Mouse (Mus musculus): ENCODE measurements around the gene Kif2a. TPM values are rescaled to one million over a fixed set of nuclear protein-coding genes. Genes with fewer than 3 reads are reported as not detected.

Kif2a gene
- polyA plus RNA-seq, 1 experiment from 2014 or later = 16.5 TPM

DNA sequence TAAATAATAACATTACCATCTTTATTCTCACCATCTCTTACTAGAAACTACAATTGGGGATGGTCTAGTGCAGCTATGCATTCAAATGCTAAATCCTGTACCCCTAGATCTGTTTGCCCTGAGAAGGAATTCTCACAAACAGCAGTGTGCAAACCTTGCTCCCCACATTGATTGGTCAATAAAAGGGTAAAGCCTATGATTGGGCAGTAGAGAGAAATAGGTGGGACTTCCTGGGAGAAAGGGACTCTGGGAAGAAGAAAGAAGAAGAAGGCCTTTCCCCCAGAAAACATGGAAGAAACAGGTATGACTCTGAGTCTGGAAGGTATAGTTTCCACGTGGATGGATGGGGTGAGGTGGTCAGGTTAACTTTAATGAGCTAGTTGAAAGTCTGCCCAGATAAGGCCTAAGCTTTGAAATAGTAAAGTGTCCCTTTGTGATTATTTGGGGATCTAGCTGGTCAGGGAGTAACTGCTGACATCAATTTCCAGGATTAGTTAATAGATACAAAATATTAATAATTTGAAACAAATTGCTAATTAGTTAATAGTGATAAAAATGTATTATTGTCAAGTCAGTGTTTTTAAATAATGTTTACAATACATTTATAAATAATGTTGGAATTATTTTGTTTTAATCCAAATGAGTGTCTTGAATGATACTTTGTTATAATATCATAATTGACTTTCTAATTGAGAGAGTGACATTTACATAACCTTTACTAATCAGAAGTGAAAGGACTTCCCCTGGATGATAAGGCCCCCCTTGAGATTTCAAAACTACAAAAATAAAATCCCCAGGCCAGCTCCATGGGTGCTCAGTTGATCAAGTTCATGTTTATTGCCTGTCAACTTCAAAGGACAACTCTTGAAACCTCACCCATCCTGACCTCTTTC lies 12.3 kb upstream of the Kif2a start:
- no peaks in the 10 kb centered on the region for H3K27me3 ChIP-seq (replicated peaks; ENCODE audit: control insufficient read depth, insufficient read depth, low read length)
- H3K4me3 ChIP-seq (ENCODE audit: low read depth, low read length) = no peak overlapping the region
- no peak for ATAC-seq (replicated peaks; ENCODE audit: low FRiP score, low TSS enrichment, low read depth)
- WGBS = 55% methylated on average over 1 of the region's 1 CpGs
- no peak overlapping the region for H3K4me2 ChIP-seq (ENCODE audit: low read length)
- H3K4me1 ChIP-seq (replicated peaks; ENCODE audit: control insufficient read depth, insufficient read depth, low read length) = peaks cover 7% of the 10 kb centered on the region; the same call in 1 of the 2 replicates
- H3K9ac ChIP-seq (ENCODE audit: low read length) = no peak overlapping the region
- DNase-seq (ENCODE audit: low spot score) = no peak
- no peak overlapping the region for H3K27ac ChIP-seq (ENCODE audit: low read depth)
- no peaks in the 10 kb centered on the region for H3K36me3 ChIP-seq (ENCODE audit: control insufficient read depth, insufficient read depth, low read length)
- H3K9me3 ChIP-seq (ENCODE audit: control insufficient read depth, low read length) = no peaks in the 10 kb centered on the region

DNA sequence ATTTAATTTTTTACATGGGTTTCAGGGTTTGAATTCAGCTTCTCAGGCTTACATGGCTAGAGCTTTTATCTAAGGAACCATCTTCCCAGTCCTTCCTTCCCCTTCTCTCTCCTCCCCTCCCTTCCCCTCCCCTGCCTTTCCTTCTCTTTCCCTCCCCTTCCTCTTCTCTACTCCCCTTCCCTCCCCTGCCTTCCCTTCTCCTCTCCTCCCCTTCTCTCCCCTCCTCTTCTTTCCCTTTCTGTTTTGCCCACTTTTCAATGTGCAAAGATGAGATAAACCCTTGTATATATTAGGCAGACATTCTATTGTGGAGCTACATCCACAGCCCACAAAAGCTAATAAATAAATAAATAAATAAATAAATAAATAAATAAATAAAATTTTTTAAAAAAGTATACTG lies 9.3 kb upstream of the Kif2a start:
- DNase-seq (ENCODE audit: low spot score) = no peak
- Histone ChIP-seq H3K27me3 (replicated peaks; ENCODE audit: control insufficient read depth, insufficient read depth, low read length) (no peaks in the 10 kb centered on the region), H3K9me3 (ENCODE audit: control insufficient read depth, low read length) (no peaks in the 10 kb centered on the region), H3K36me3 (ENCODE audit: control insufficient read depth, insufficient read depth, low read length) (no peaks in the 10 kb centered on the region), H3K27ac (ENCODE audit: low read depth) (no peak overlapping the region), H3K9ac (ENCODE audit: low read length) (no peak overlapping the region), H3K4me1 (replicated peaks; ENCODE audit: control insufficient read depth, insufficient read depth, low read length) (no peaks in the 10 kb centered on the region), H3K4me2 (ENCODE audit: low read length) (no peak overlapping the region), H3K4me3 (ENCODE audit: low read depth, low read length) (no peak overlapping the region)
- ATAC-seq (replicated peaks; ENCODE audit: low FRiP score, low TSS enrichment, low read depth) = no peak

- Histone ChIP-seq H3K9me3 (ENCODE audit: control insufficient read depth, low read length) (no peaks in the 10 kb centered on the region), H3K27ac (ENCODE audit: low read depth) (no peak overlapping the region), H3K4me1 (replicated peaks; ENCODE audit: control insufficient read depth, insufficient read depth, low read length) (peaks cover 7% of the 10 kb centered on the region; the same call in 1 of the 2 replicates), H3K4me2 (ENCODE audit: low read length) (no peak overlapping the region), H3K4me3 (ENCODE audit: low read depth, low read length) (no peak overlapping the region), H3K36me3 (ENCODE audit: control insufficient read depth, insufficient read depth, low read length) (no peaks in the 10 kb centered on the region), H3K27me3 (replicated peaks; ENCODE audit: control insufficient read depth, insufficient read depth, low read length) (no peaks in the 10 kb centered on the region), H3K9ac (ENCODE audit: low read length) (no peak overlapping the region)
- 88% methylated on average over 4 of the region's 4 CpGs for WGBS
- DNase-seq (ENCODE audit: low spot score) (no peak), ATAC-seq (replicated peaks; ENCODE audit: low FRiP score, low TSS enrichment, low read depth) (no peak)
These were observed 5.3 kb upstream of the Kif2a start for GRCm38 (mm10) chr13:107027218-107027617.

GRCm38 (mm10) chr13:107025663-107026062 lies 3.7 kb upstream of the Kif2a start:
- peaks cover 10% of the 10 kb centered on the region; the same call in 1 of the 2 replicates for H3K4me1 ChIP-seq (replicated peaks; ENCODE audit: control insufficient read depth, insufficient read depth, low read length)
- 69% methylated on average over 3 of the region's 3 CpGs for whole genome bisulfite sequencing
- H3K9ac ChIP-seq (ENCODE audit: low read length) = no peak overlapping the region

DNA sequence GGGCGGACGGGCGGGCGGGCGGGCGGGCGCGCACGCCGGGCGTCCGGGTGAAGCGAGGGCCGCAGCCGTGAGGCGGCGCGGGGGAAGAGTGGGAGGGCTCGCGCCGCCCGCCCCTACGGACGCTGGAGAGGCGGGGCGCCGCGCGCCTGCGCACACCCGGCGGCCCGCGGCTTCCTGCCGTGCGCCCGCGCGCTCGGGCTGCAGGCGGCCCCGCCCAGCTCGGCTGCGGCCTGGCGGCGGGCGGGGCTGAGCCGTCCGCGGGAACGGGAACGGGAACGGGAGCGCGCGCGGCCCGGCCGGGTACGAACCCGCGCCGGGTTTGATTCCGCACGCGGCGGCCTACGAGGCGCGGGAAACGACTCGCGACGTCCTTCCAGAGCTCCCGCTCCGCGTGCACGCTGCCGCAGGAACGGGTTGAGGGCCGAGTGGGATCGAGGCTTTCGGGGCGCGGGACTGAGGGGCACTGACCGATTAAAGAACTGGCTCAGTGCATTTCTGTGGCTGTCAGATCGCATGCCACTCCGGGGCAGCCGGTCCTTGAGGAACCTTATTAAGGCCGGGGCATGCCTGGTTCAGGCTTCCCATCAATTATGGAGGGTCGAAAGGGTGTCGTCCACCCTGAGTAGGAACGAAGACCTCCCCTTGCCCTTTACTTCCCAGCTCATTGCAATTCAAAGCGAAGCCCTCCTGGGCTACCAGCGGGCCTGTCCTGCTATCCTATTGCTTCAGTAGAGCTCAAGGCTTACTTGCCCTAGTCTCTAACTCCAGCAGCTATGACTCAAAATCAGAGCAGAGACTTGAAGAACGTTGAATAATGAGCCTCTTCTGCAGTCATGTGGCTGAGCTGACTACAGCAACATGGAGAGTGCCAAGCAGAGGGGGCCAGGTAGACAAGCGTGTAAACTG lies 593 bp upstream of the Kif2a start:
- peak overlapping the region; percentile 84 for H3K4me2 ChIP-seq (ENCODE audit: low read length)
- peaks cover 18% of the 10 kb centered on the region for H3K4me1 ChIP-seq (replicated peaks; ENCODE audit: control insufficient read depth, insufficient read depth, low read length)
- no peaks in the 10 kb centered on the region for H3K27me3 ChIP-seq (replicated peaks; ENCODE audit: control insufficient read depth, insufficient read depth, low read length)
- peak overlapping the region; percentile 87 for H3K4me3 ChIP-seq (ENCODE audit: low read depth, low read length)
- H3K27ac ChIP-seq (ENCODE audit: low read depth) = peak overlapping the region; percentile 93
- peak overlapping the region; percentile 85 for H3K9ac ChIP-seq (ENCODE audit: low read length)
- peak; percentile 83 for DNase-seq (ENCODE audit: low spot score)
- H3K9me3 ChIP-seq (ENCODE audit: control insufficient read depth, low read length) = no peaks in the 10 kb centered on the region
- no peaks in the 10 kb centered on the region for H3K36me3 ChIP-seq (ENCODE audit: control insufficient read depth, insufficient read depth, low read length)
- WGBS = under 1% methylated on average over 68 of the region's 97 CpGs
- peak; percentile 95 for ATAC-seq (replicated peaks; ENCODE audit: low FRiP score, low TSS enrichment, low read depth)

More at GRCm38 (mm10) chr13:107025663-107026062, 3.7 kb upstream of the Kif2a start:
- no peaks in the 10 kb centered on the region for H3K9me3 ChIP-seq (ENCODE audit: control insufficient read depth, low read length)
- H3K36me3 ChIP-seq (ENCODE audit: control insufficient read depth, insufficient read depth, low read length) = no peaks in the 10 kb centered on the region
- DNase-seq (ENCODE audit: low spot score) (no peak), ATAC-seq (replicated peaks; ENCODE audit: low FRiP score, low TSS enrichment, low read depth) (no peak)
- no peaks in the 10 kb centered on the region for H3K27me3 ChIP-seq (replicated peaks; ENCODE audit: control insufficient read depth, insufficient read depth, low read length)
- H3K4me3 ChIP-seq (ENCODE audit: low read depth, low read length) = no peak overlapping the region
- no peak overlapping the region for H3K27ac ChIP-seq (ENCODE audit: low read depth)
- no peak overlapping the region for H3K4me2 ChIP-seq (ENCODE audit: low read length)

GRCm38 (mm10) chr13:107019443-107019842 lies 2.5 kb downstream of the Kif2a start:
- H3K4me2 ChIP-seq (ENCODE audit: low read length) = no peak overlapping the region
- 0 out of 2 replicates have a peak, but pooled peaks cover 3% of the 10 kb centered on the region for H3K36me3 ChIP-seq (ENCODE audit: control insufficient read depth, insufficient read depth, low read length)
- H3K9me3 ChIP-seq (ENCODE audit: control insufficient read depth, low read length) = no peaks in the 10 kb centered on the region; the same call in 1 of the 2 replicates
- H3K27me3 ChIP-seq (replicated peaks; ENCODE audit: control insufficient read depth, insufficient read depth, low read length) = no peaks in the 10 kb centered on the region
- no peak overlapping the region for H3K4me3 ChIP-seq (ENCODE audit: low read depth, low read length)
- no peak overlapping the region for H3K27ac ChIP-seq (ENCODE audit: low read depth)
- DNase-seq (ENCODE audit: low spot score) (no peak), ATAC-seq (replicated peaks; ENCODE audit: low FRiP score, low TSS enrichment, low read depth) (no peak)
- peaks cover 18% of the 10 kb centered on the region for H3K4me1 ChIP-seq (replicated peaks; ENCODE audit: control insufficient read depth, insufficient read depth, low read length)
- 62% methylated on average over 2 of the region's 2 CpGs for WGBS
- no peak overlapping the region for H3K9ac ChIP-seq (ENCODE audit: low read length)

- Histone ChIP-seq H3K36me3 (ENCODE audit: control insufficient read depth, insufficient read depth, low read length) (0 out of 2 replicates have a peak, but pooled peaks cover 3% of the 10 kb centered on the region), H3K4me2 (ENCODE audit: low read length) (no peak overlapping the region), H3K4me3 (ENCODE audit: low read depth, low read length) (no peak overlapping the region), H3K27ac (ENCODE audit: low read depth) (no peak overlapping the region), H3K4me1 (replicated peaks; ENCODE audit: control insufficient read depth, insufficient read depth, low read length) (peaks cover 5% of the 10 kb centered on the region; the same call in 1 of the 2 replicates), H3K9ac (ENCODE audit: low read length) (no peak overlapping the region), H3K9me3 (ENCODE audit: control insufficient read depth, low read length) (no peaks in the 10 kb centered on the region; the same call in 1 of the 2 replicates), H3K27me3 (replicated peaks; ENCODE audit: control insufficient read depth, insufficient read depth, low read length) (no peaks in the 10 kb centered on the region)
- DNase-seq (ENCODE audit: low spot score) (no peak), ATAC-seq (replicated peaks; ENCODE audit: low FRiP score, low TSS enrichment, low read depth) (no peak)
- 69% methylated on average over 2 of the region's 2 CpGs for WGBS
These were observed 8.0 kb downstream of the Kif2a start for GRCm38 (mm10) chr13:107013926-107014325.

GRCm38 (mm10) chr13:107011618-107012017 lies 10.3 kb downstream of the Kif2a start:
- H3K4me2 ChIP-seq (ENCODE audit: low read length) = no peak overlapping the region
- no peak overlapping the region for H3K9ac ChIP-seq (ENCODE audit: low read length)
- DNase-seq (ENCODE audit: low spot score) (no peak), ATAC-seq (replicated peaks; ENCODE audit: low FRiP score, low TSS enrichment, low read depth) (no peak)
- H3K4me3 ChIP-seq (ENCODE audit: low read depth, low read length) = no peak overlapping the region
- no peak overlapping the region for H3K27ac ChIP-seq (ENCODE audit: low read depth)
- 0 out of 2 replicates have a peak, but pooled peaks cover 3% of the 10 kb centered on the region for H3K4me1 ChIP-seq (replicated peaks; ENCODE audit: control insufficient read depth, insufficient read depth, low read length)
- WGBS = 81% methylated on average over 2 of the region's 2 CpGs
- H3K27me3 ChIP-seq (replicated peaks; ENCODE audit: control insufficient read depth, insufficient read depth, low read length) = no peaks in the 10 kb centered on the region
- 0 out of 2 replicates have a peak, but pooled peaks cover 3% of the 10 kb centered on the region for H3K36me3 ChIP-seq (ENCODE audit: control insufficient read depth, insufficient read depth, low read length)
- H3K9me3 ChIP-seq (ENCODE audit: control insufficient read depth, low read length) = no peaks in the 10 kb centered on the region; the same call in 1 of the 2 replicates

Measured in intestine, embryonic 14.5 days (tissue).